Mouse (Mus musculus): ENCODE measurements around the gene Rapgefl1.

Gene Rapgefl1

GRCm38 (mm10) chr11:98858759-98859731 lies 22.5 kb downstream of the Rapgefl1 start:
- peak; percentile 93 to 94 for DNase-seq (ENCODE audit: low spot score in 2 of 2)

- peak; percentile 96 to 97 for DNase-seq (ENCODE audit: low spot score in 2 of 2)
These were observed 26.6 kb downstream of the Rapgefl1 start, which contains the start of gene Wipf2 for GRCm38 (mm10) chr11:98863028-98863750. TSS of gene Wipf2 (plus strand) at chr11:98863638.

- DNase-seq (ENCODE audit: low spot score in 2 of 2): peak; percentile 42 to 62
These were observed 27.3 kb downstream of the Rapgefl1 start for GRCm38 (mm10) chr11:98863751-98864429.

GRCm38 (mm10) chr11:98867293-98867692 lies 30.7 kb downstream of the Rapgefl1 start:
- no peak for DNase-seq (ENCODE audit: low spot score in 2 of 2)

- no peak for DNase-seq (ENCODE audit: low spot score in 2 of 2)
These were observed 33.3 kb downstream of the Rapgefl1 start for GRCm38 (mm10) chr11:98869906-98870305.

- no peak for DNase-seq (ENCODE audit: low spot score in 2 of 2)
These were observed 34.2 kb downstream of the Rapgefl1 start for GRCm38 (mm10) chr11:98870791-98871190.

GRCm38 (mm10) chr11:98871416-98871815 lies 34.8 kb downstream of the Rapgefl1 start:
- DNase-seq (ENCODE audit: low spot score in 2 of 2): no peak

GRCm38 (mm10) chr11:98872040-98872439 lies 35.5 kb downstream of the Rapgefl1 start:
- peak; percentile 67 to 86 for DNase-seq (ENCODE audit: low spot score in 2 of 2)

GRCm38 (mm10) chr11:98873900-98874299 lies 37.3 kb downstream of the Rapgefl1 start:
- DNase-seq (ENCODE audit: low spot score in 2 of 2): no peak

GRCm38 (mm10) chr11:98877001-98877400 lies 40.4 kb downstream of the Rapgefl1 start:
- DNase-seq (ENCODE audit: low spot score in 2 of 2): no peak

- DNase-seq (ENCODE audit: low spot score in 2 of 2): no peak
These were observed 51.1 kb downstream of the Rapgefl1 start for GRCm38 (mm10) chr11:98887703-98888102.

GRCm38 (mm10) chr11:98889077-98889476 lies 52.5 kb downstream of the Rapgefl1 start:
- no peak for DNase-seq (ENCODE audit: low spot score in 2 of 2)

GRCm38 (mm10) chr11:98889977-98890376 lies 53.4 kb downstream of the Rapgefl1 start:
- DNase-seq (ENCODE audit: low spot score in 2 of 2): no peak

GRCm38 (mm10) chr11:98892426-98892825 lies 55.8 kb downstream of the Rapgefl1 start:
- DNase-seq (ENCODE audit: low spot score in 2 of 2): no peak

GRCm38 (mm10) chr11:98900529-98901125 lies 64.0 kb downstream of the Rapgefl1 start:
- DNase-seq (ENCODE audit: low spot score in 2 of 2): no peak

GRCm38 (mm10) chr11:98902621-98903245 lies 66.1 kb downstream of the Rapgefl1 start:
- DNase-seq (ENCODE audit: low spot score in 2 of 2): no peak

All from frontal cortex, postnatal 36 days (tissue).